Mouse (Mus musculus): ENCODE data around the gene Tmem156.
"Not testable (repeated sequence)": the region's sequence is repeated elsewhere in the genome, so short reads cannot be mapped to it uniquely, and the experiment has no call there.

The Tmem156 gene

GRCm38 (mm10) chr5:65091921-65092320 is at the start of gene Tmem156:
TSS of gene Tmem156 (minus strand) at chr5:65092132.
- no peak for DNase-seq (ENCODE audit: extremely low read depth, low read depth, low spot score)

- peak; percentile 16 for DNase-seq (ENCODE audit: extremely low read depth, low read depth, low spot score)
Measured at GRCm38 (mm10) chr5:65141242-65141641, 49.3 kb upstream of the Tmem156 start.

GRCm38 (mm10) chr5:65137073-65137472 is 45.1 kb upstream of the Tmem156 start:
- DNase-seq (ENCODE audit: extremely low read depth, low read depth, low spot score), result no peak

- no peak for DNase-seq (ENCODE audit: extremely low read depth, low read depth, low spot score)
Measured at GRCm38 (mm10) chr5:65136159-65136558, 44.2 kb upstream of the Tmem156 start.

- DNase-seq (ENCODE audit: extremely low read depth, low read depth, low spot score), result no peak
Measured at GRCm38 (mm10) chr5:65131211-65131879, 39.4 kb upstream of the Tmem156 start.

GRCm38 (mm10) chr5:65130528-65131210 is 38.7 kb upstream of the Tmem156 start:
- no peak for DNase-seq (ENCODE audit: extremely low read depth, low read depth, low spot score)

DNA sequence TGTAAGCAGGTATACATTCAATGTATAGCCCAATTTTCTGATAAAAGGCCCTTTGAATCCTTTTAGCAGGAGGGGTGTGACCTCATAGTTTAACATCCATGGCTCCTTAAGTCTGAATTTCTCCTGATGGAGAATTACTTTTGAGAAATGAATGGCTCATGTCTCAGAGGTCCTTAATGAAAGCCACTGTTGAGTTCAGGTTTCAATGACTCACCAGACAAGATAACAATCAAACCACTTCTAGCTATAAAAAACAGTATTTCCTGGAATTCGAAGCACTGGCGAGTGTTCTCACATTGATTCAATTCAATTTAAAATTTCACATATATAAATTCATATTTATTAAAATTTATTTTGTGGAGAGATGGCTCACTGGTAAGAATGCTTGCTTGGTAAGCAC is 36.5 kb upstream of the Tmem156 start:
- no peak for DNase-seq (ENCODE audit: extremely low read depth, low read depth, low spot score)

- no peak for DNase-seq (ENCODE audit: extremely low read depth, low read depth, low spot score)
Measured at GRCm38 (mm10) chr5:65126137-65126536, 34.2 kb upstream of the Tmem156 start.

- no peak for DNase-seq (ENCODE audit: extremely low read depth, low read depth, low spot score)
Measured at GRCm38 (mm10) chr5:65122616-65123015, 30.7 kb upstream of the Tmem156 start.

DNA sequence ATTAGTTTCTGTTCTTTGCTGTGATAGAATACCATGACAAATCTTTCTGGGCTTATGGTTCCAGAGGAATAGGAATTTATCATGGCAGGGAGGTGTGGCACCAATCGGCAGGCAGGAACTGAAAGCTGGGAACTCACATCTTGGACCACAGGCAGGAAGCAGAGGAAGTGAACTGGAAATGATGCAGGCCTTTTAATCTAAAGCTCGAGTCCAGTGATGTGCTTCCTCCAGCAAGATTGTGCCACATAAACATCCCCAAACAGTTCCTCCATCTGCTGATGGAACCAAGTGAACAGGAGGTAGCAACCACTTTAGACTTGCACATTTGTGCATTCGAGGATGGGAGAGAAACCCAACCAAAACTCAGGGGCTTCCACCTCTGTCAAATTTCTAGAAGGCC is 28.0 kb upstream of the Tmem156 start:
- no peak for DNase-seq (ENCODE audit: extremely low read depth, low read depth, low spot score)

GRCm38 (mm10) chr5:65119495-65119894 is 27.6 kb upstream of the Tmem156 start:
- DNase-seq (ENCODE audit: extremely low read depth, low read depth, low spot score), result no peak

GRCm38 (mm10) chr5:65116789-65117188 is 24.9 kb upstream of the Tmem156 start:
- DNase-seq (ENCODE audit: extremely low read depth, low read depth, low spot score), result no peak

DNA sequence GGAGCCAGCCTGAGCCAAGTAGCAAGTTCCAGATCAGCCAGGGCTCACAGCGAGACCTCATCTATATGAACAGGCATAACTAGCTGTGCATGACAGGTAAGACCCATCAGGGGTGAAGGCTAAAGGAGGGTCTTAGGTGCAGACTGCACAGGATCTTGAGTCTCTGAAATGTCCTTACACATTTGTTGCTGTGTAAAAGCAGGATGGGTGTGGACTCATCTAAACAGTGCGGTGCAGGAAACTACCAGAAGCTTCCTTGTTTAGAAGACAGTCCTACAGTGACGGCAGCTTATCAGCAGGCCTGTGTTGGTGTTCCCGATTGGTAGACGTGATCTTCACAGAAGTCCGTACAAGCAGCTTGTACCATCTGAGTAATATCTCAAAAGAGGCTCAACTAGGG is 21.4 kb upstream of the Tmem156 start:
- no peak for DNase-seq (ENCODE audit: extremely low read depth, low read depth, low spot score)

DNA sequence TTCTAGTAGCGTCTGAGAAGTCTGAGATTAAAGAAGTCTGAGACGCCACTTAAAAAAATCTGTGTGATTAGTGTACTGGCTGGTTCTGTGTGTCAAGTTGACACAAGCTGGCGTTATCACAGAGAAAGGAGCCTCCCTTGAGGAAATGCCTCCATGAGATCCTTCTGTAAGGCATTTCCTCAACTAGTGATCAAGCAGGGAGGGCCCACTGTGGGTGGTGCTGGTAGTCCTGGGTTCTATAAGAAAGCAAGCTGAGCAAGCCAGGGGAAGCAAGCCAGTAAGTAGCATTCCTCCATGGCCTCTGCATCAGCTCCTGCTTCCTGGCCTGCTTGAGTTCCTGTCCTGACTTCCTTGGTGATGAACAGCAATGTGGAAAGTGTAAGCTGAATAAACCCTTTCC is 20.3 kb upstream of the Tmem156 start:
- DNase-seq (ENCODE audit: extremely low read depth, low read depth, low spot score), result not testable (repeated sequence)

GRCm38 (mm10) chr5:65107773-65108432 is 16.0 kb upstream of the Tmem156 start:
- no peak for DNase-seq (ENCODE audit: extremely low read depth, low read depth, low spot score)

DNA sequence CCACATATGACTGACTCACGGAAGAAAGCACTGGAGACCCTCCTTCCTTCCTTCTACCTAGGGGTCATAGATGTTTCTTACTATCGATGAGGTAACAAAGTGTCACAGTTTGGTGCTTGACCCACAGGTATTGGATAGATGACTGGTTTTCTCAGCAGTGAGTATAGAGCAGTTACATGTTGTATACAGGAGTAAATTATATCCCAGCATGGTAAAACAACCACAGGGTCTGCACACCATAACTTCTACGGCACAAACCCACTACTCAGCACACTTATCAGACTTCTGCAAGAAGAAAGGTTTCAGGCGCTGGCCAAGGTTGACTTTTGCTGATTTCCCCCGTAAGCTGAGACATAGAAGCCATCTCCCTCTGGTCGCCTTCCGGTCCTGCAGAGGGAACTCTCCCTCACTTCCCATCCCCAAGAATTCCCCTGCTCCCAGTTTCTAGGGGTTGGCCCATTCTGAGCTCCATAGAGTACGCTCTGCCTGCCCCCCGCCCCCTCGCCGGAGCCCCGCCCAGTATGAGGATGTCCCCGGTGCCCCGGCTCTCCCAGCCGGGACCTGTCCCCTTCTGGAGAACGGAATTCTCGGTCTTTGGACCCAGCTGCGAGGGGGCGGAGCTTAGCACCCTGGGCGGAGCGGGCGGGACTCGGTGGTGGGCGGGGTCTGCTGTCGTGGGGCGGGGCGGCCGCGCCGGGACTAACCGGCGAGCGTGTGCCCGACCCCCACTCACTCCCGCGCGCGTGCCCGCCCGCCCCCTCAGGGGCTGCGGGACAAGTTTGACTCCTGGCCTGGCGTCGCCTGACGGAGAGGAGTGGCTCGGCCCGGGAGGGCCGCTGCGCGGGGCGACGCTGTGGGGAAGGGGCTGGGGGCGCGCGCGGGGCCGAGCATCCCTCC is 15.2 kb upstream of the Tmem156 start, which contains the start of gene Klhl5:
TSS of gene Klhl5 (plus strand) at position 664 of the 897 bp plus-strand sequence.
- DNase-seq (ENCODE audit: extremely low read depth, low read depth, low spot score), result no peak

DNA sequence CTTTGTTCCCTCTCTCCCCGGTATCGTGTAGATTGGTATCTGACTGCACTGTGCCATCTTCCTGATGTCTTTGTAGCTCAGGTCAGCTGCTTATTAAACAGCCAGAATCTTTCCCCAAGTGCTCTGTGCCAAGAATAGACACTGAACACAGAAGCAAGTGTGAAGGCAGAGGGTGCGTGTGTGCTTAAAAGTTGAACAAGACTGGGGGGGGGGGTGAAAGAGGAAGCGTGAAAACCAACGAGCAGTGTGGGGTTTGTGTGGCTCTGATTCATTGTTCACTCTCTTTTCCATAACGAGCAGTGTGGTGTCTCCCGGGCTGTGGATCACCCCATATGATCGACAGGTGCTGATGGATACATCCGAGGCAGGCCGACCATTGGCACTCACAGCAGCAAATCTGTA is 10.7 kb upstream of the Tmem156 start:
- DNase-seq (ENCODE audit: extremely low read depth, low read depth, low spot score), result no peak

GRCm38 (mm10) chr5:65102026-65102640 is 10.2 kb upstream of the Tmem156 start:
- DNase-seq (ENCODE audit: extremely low read depth, low read depth, low spot score), result no peak

- no peak for DNase-seq (ENCODE audit: extremely low read depth, low read depth, low spot score)
Measured at GRCm38 (mm10) chr5:65101621-65102020, 9.7 kb upstream of the Tmem156 start.

DNA sequence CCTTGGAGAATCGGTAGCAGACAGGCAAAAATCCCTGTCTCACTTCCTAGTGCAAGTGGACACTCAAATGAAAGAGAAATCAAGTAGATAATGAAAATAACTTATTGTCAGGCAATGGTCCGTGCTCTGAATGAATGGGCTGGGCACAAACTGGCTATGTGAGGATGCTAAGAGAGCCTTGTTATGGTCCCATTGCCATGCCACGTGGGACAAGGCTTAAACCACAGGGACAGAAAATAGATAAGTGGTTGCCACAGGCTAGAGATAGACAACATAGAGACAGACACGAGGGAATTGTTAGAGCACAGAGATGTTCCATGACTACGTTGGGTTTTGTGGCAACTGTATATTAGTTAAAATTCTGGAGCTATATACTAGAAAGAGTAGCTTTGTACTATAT is 9.3 kb upstream of the Tmem156 start:
- no peak for DNase-seq (ENCODE audit: extremely low read depth, low read depth, low spot score)

- DNase-seq (ENCODE audit: extremely low read depth, low read depth, low spot score), result no peak
Measured at GRCm38 (mm10) chr5:65100002-65100401, 8.1 kb upstream of the Tmem156 start.

Data from fat pad, adult 2 months (tissue).